Mouse (Mus musculus): ENCODE measurements around the gene C2. TPM values are rescaled to one million over a fixed set of nuclear protein-coding genes. Genes with fewer than 3 reads are reported as not detected.

Gene C2
- 3.0 TPM for polyA plus RNA-seq (2017; shearing (Covaris generic))

DNA sequence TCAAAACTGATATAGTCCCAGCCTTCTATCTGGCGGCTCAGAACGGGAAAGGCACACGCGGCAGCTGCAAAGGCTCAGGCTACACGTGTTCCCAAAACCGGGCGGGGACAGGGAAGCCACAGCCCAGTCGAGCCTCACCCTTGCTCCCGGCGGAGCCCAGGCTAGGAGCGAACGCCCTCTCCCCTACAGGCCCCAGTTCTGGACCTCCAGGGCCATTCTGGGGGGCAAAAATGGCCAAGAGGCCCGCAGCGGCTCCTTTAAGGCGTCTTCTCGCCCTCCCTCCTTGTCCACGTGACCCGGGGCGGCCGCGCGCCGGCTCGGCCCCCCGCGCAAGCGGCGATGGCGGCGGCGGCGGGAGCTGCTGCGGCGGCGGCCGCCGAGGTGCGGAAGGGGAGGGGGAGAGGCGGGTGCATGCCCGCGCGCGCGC is at the start of gene C2, which contains the start of gene Ehmt2:
Gene C2 (minus strand): TSS at position 106 of the 427 bp plus-strand sequence.
Gene Ehmt2 (plus strand): TSS at position 310 of the 427 bp plus-strand sequence.

DNA sequence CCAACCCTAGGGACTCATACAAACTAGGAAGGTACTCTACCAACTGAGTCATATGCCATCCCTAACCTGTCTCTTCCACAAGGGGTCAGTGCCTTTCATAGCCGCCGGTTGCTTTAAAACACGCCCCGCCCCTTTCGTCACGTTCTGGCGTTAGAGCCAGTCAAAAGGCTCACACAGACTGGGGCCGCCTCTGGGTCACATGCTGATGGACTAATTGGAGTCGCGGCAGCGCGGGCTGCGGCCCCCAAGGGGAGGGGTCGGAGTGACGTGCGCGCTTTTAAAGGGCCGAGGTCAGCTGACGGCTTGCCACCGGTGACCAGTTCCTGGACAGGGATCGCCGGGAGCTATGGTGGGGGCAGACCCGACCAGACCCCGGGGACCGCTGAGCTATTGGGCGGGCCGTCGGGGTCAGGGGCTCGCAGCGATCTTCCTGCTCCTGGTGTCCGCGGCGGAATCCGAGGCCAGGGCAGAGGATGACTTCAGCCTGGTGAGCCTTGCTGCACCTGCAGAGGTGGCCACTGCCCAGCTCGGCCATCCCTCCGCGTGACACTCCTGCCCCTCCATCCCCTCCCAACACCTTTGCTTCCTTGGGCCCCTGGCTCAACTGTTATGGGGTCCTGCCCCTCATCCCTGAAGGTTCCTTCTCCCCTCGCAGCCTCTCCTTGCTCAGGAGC is 33.1 kb upstream of the C2 start, which contains the start of gene Neu1:
Gene Neu1 (plus strand): TSS at position 193 of the 674 bp plus-strand sequence.

GRCm38 (mm10) chr17:34913930-34914665 is 16.0 kb upstream of the C2 start, which contains the start of gene Slc44a4:
Gene Slc44a4 (plus strand): TSS chr17:34914466.

DNA sequence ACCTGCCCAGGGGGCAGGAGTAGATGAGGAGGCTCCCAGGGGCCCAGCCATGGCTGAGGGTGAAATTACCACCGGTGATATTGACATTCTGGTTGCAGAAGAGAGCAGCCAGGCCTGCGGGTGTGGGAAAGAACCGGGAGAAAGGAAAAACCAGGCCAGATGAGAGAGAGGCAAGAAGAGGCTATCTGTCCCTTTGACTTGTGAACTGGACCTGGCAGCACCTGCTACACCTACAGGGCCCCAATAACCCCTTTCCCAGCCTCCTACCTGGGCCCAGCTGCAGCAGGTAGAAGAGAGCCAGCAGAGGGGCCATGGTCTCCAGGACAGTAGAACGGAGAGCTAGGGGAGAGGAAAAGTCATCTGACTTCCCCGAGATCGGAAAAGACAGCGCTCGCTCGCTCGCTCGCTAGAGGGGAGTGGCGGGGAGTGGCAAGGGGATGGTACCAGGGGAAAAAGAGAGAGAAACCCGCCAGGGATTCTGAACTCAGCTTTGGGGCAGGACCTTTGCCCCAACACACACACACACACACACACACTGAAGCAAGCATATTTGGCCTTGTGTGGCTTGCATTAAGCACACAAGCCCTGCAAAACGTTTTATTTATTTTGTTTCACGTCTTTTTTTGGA is 16.3 kb downstream of the C2 start, which contains the start of gene Gm20547:
Gene Gm20547 (minus strand): TSS at position 360 of the 628 bp plus-strand sequence.

DNA sequence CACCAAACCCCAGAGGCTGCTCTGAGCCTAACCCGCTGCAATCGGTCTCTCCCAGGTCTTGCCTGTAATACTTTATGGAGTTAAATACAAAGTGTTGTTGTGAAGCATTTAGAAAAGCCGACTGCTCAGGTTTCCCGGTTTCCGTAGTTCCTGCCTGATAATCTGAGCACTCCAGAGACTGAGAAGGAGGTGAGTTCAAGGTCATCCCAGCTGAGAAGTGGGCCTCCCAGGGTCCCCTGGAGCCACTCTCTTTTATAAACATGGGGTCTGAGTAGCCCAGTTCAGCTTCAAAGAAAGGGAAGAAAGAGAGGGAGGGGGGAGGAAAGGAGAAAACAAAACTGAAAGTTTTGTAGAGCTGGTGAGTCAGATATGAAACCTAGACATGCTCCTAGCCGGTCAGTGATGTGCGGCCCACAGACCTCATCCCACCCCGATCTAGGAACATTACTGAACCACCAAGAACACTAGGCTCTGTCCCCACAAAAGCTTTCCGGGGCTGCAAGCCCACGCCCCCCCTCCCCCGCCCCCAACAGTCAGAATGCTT is 18.7 kb downstream of the C2 start, which contains the start of gene Zbtb12:
Gene Zbtb12 (plus strand): TSS at position 148 of the 544 bp plus-strand sequence.

GRCm38 (mm10) chr17:34862416-34863081 is 35.5 kb downstream of the C2 start, which contains the start of gene Cfb:
Gene Cfb (minus strand): TSS chr17:34862518.

DNA sequence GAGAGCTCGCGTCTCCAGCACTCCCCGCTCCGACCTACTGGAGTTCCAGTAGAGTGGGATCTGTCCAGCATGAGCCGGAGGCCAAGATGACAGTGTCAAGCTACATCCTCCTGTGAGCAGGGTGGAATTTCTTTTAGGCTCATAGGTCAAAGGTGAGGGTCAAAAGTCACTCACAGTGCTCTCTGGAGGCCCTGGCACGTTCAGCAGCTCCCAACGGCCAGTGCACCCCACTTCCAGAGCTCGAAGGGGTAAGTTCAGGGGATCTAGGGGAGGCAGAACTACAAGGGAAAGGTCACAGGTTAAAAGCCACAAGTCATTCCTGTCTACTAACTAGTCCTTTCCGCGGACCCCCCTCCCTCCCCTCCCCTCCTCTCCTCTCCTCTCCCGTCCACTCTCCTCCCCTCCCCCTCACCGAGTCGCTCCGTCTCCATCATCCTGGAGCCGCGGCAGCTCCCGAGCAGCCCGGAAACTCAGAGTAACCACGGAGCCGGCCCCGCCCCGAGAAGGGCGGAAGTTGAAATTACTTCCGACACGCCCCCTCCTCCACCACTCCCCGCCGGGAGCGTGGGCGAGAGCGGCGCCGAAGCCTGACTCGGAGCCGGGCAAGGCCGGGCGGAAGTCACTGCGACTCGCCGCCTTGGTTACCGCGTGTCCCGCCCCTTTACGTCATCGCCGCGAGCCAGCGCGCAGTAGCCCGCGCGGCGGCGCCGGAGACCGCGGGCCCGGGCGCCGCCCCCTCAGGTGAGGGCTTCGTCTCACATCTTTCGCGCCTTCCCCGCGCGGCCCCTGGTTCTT is 48.1 kb downstream of the C2 start, which contains the start of the genes Skiv2l and Nelfe:
Gene Skiv2l (minus strand): TSS at position 489 of the 795 bp plus-strand sequence.
Gene Nelfe (plus strand): TSS at position 670 of the 795 bp plus-strand sequence.

GRCm38 (mm10) chr17:34836856-34837221 is 61.2 kb downstream of the C2 start, which contains the start of the genes Stk19 and Dxo:
Gene Stk19 (minus strand): TSS chr17:34836945.
Gene Dxo (plus strand): TSS chr17:34837019.

Other genes starting within 250 kb of the C2 start
- gene Tnxb, start 227.7 kb downstream of the C2 start, polyA plus RNA-seq (2017; shearing (Covaris generic)): not detected
- gene C4b, start 154.4 kb downstream of the C2 start, polyA plus RNA-seq (2017; shearing (Covaris generic)): 0.07 TPM
- not detected for gene Cyp21a1, start 93.7 kb downstream of the C2 start, polyA plus RNA-seq (2017; shearing (Covaris generic))
- 39.7 TPM for gene Stk19, start 61.3 kb downstream of the C2 start, polyA plus RNA-seq (2017; shearing (Covaris generic))
- 76.3 TPM for gene Dxo, start 61.2 kb downstream of the C2 start, polyA plus RNA-seq (2017; shearing (Covaris generic))
- 143 TPM for gene Skiv2l, start 48.1 kb downstream of the C2 start, polyA plus RNA-seq (2017; shearing (Covaris generic))
- 39.1 TPM for gene Nelfe, start 47.9 kb downstream of the C2 start, polyA plus RNA-seq (2017; shearing (Covaris generic))
- gene Cfb, start 35.7 kb downstream of the C2 start, polyA plus RNA-seq (2017; shearing (Covaris generic)): 2.2 TPM
- 0.41 TPM for gene Zbtb12, start 18.8 kb downstream of the C2 start, polyA plus RNA-seq (2017; shearing (Covaris generic))
- gene Gm20547, start 16.2 kb downstream of the C2 start, polyA plus RNA-seq (2017; shearing (Covaris generic)): not detected
- gene Ehmt2, start 204 bp upstream of the C2 start, polyA plus RNA-seq (2017; shearing (Covaris generic)): 29.6 TPM
- not detected for gene Slc44a4, start 16.2 kb upstream of the C2 start, polyA plus RNA-seq (2017; shearing (Covaris generic))
- 107 TPM for gene Neu1, start 33.0 kb upstream of the C2 start, polyA plus RNA-seq (2017; shearing (Covaris generic))
- gene Hspa1b, start 61.0 kb upstream of the C2 start, polyA plus RNA-seq (2017; shearing (Covaris generic)): 1.3 TPM
- gene Gm20481, start 71.6 kb upstream of the C2 start, polyA plus RNA-seq (2017; shearing (Covaris generic)): not detected
- 0.56 TPM for gene Hspa1a, start 73.9 kb upstream of the C2 start, polyA plus RNA-seq (2017; shearing (Covaris generic))
- gene Hspa1l, start 74.4 kb upstream of the C2 start, polyA plus RNA-seq (2017; shearing (Covaris generic)): not detected
- 38.4 TPM for gene Lsm2, start 83.6 kb upstream of the C2 start, polyA plus RNA-seq (2017; shearing (Covaris generic))
- gene Vars, start 102.7 kb upstream of the C2 start, polyA plus RNA-seq (2017; shearing (Covaris generic)): 124 TPM
- 0.17 TPM for gene Vwa7, start 118.3 kb upstream of the C2 start, polyA plus RNA-seq (2017; shearing (Covaris generic))
- gene Sapcd1, start 129.8 kb upstream of the C2 start, polyA plus RNA-seq (2017; shearing (Covaris generic)): 3.2 TPM
- 2.7 TPM for gene Msh5, start 148.5 kb upstream of the C2 start, polyA plus RNA-seq (2017; shearing (Covaris generic))
- 654 TPM for gene Clic1, start 151.7 kb upstream of the C2 start, polyA plus RNA-seq (2017; shearing (Covaris generic))
- 3.6 TPM for gene Ddah2, start 160.8 kb upstream of the C2 start, polyA plus RNA-seq (2017; shearing (Covaris generic))
- gene Ly6g6c, start 167.1 kb upstream of the C2 start, polyA plus RNA-seq (2017; shearing (Covaris generic)): not detected
- gene Mpig6b, start 167.9 kb upstream of the C2 start, polyA plus RNA-seq (2017; shearing (Covaris generic)): not detected
- gene Ly6g6e, start 178.6 kb upstream of the C2 start, polyA plus RNA-seq (2017; shearing (Covaris generic)): not detected
- not detected for gene Ly6g6d, start 179.8 kb upstream of the C2 start, polyA plus RNA-seq (2017; shearing (Covaris generic))
- not detected for gene Ly6g6f, start 187.3 kb upstream of the C2 start, polyA plus RNA-seq (2017; shearing (Covaris generic))
- gene Abhd16a, start 191.0 kb upstream of the C2 start, polyA plus RNA-seq (2017; shearing (Covaris generic)): 84.0 TPM
- gene Ly6g5c, start 210.0 kb upstream of the C2 start, polyA plus RNA-seq (2017; shearing (Covaris generic)): not detected
- 2.5 TPM for gene Ly6g5b, start 217.2 kb upstream of the C2 start, polyA plus RNA-seq (2017; shearing (Covaris generic))
- gene Gpank1, start 223.2 kb upstream of the C2 start, polyA plus RNA-seq (2017; shearing (Covaris generic)): 70.3 TPM
- 338 TPM for gene Csnk2b, start 223.8 kb upstream of the C2 start, polyA plus RNA-seq (2017; shearing (Covaris generic))
- 4.3 TPM for gene D17H6S53E, start 228.1 kb upstream of the C2 start, polyA plus RNA-seq (2017; shearing (Covaris generic))
- not detected for gene Apom, start 233.8 kb upstream of the C2 start, polyA plus RNA-seq (2017; shearing (Covaris generic))
- gene Bag6, start 236.9 kb upstream of the C2 start, polyA plus RNA-seq (2017; shearing (Covaris generic)): 57.4 TPM